Mouse (Mus musculus): ENCODE measurements around the gene Fancf.

DNA sequence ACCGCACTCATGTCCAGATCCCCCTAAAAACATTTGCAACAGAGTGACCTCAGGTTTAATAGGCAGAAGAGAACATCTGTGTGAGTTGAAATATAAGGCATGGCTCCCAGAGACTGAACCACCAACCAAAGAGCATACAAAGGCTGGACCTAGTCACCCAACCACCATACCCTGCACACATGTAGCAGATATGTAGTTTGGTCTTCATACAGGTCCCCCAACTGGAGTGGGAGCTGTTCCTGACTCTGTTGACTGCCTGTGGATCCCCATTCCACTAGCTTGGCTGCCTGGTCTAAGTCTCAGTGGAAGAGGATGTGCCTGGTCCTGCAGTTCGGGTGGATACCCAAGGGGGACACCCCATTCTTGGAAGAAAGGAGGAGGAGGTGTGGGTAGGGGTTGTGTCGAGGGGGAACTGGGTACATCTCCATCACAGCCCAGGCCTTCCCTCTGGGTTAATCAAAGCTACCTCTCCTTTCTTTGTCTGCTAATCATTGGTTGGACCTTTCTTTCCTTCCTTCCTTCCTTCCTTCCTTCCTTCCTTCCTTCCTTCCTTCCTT lies 45.7 kb downstream of the Fancf start:
- no peak for TF ChIP-seq NRF1 (IDR thresholded peaks at IDR 0.05; ENCODE audit: low read depth, low read length)
- no peak for TF ChIP-seq POLR2A (IDR thresholded peaks at IDR 0.05; ENCODE audit: low read depth, low read length)
- no peak for TF ChIP-seq ETS1 (conservative IDR thresholded peaks at IDR 0.05; ENCODE audit: low read depth, low read length)
- no peak for TF ChIP-seq NELFE (IDR thresholded peaks at IDR 0.05; ENCODE audit: low read depth, low read length)
- no peak for TF ChIP-seq ZMIZ1 (IDR thresholded peaks at IDR 0.05; ENCODE audit: low read depth, low read length)
- no peak for TF ChIP-seq MAX (IDR thresholded peaks at IDR 0.05; ENCODE audit: low read length)
- TF ChIP-seq MAZ (IDR thresholded peaks at IDR 0.05; ENCODE audit: low read depth, low read length): no peak
- TF ChIP-seq EP300 (IDR thresholded peaks at IDR 0.05; ENCODE audit: low read length): no peak
- TF ChIP-seq CTCF (conservative IDR thresholded peaks at IDR 0.05 in 1 of 2, IDR thresholded peaks at IDR 0.05 in 1 of 2; ENCODE audit: low read depth in 2 of 2, low read length in 2 of 2): no peak
- no peak for TF ChIP-seq MEF2A (IDR thresholded peaks at IDR 0.05; ENCODE audit: borderline replicate concordance, low read depth, low read length)
- no peak for TF ChIP-seq TCF12 (IDR thresholded peaks at IDR 0.05; ENCODE audit: low read depth, low read length)

Data from CH12.LX (cell line).